Mouse (Mus musculus) fibroblast of lung, adult 2 months (primary cell): Measurements from ENCODE around the gene Olfr1176.

Experiments used
- DNase-seq: peaks from one replicate; pipeline ENCODE4 v3.0.0-alpha.2; 2011; ENCODE audit warnings: low read depth

The Olfr1176 gene

GRCm38 (mm10) chr2:88336421-88336820, at the start of gene Olfr1176:
TSS of gene Olfr1176 (plus strand) at chr2:88336721.
- no peak for DNase-seq

DNA sequence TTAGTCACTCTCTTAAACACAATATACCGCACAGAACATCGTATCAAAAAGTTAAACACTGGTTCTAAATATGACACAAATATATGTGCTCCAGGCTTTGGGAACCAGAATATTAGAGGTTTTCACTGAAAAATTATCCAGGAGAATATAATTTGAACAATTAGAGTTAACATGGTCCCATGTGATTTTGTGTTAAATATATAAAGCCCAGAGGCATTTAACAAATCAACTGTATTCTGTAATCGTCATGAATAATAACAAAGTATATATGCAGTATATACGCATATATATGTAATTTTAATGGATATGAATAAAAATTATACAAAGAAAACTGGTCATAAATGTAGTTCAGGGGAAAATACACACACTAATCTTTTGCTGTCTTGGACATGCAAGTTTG, 21.5 kb upstream of the Olfr1176 start, which contains the start of gene Olfr1174-ps:
Olfr1174-ps (minus strand) TSS at position 101 of the 400 bp plus-strand sequence.
- DNase-seq, result no peak

DNA sequence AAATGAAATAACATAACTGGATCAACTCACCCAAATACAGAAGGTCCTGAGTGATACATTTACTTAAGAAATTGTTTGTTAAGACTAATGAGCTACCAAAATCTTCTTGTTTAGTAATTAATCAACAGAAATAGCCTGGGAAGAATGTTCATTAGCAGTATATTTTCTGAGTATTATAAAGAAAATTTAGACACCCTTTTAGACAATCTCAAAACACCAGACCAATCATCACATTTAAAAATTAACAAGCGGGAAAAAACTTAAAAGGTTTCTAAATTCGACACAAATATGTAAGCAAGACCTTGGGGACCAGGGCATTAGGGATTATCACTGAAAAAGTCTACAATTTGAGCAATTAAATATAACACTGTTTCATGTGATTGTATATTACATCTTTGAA, 9.4 kb upstream of the Olfr1176 start, which contains the start of gene Olfr1175-ps:
Olfr1175-ps (minus strand) TSS at position 101 of the 400 bp plus-strand sequence.
- no peak for DNase-seq

- no peak for DNase-seq
Measured at GRCm38 (mm10) chr2:88346392-88346791, 9.9 kb downstream of the Olfr1176 start, which contains the start of gene Olfr1177-ps. TSS of gene Olfr1177-ps (minus strand) at chr2:88346492.

GRCm38 (mm10) chr2:88356304-88356703, 19.8 kb downstream of the Olfr1176 start:
- DNase-seq, result no peak

DNA sequence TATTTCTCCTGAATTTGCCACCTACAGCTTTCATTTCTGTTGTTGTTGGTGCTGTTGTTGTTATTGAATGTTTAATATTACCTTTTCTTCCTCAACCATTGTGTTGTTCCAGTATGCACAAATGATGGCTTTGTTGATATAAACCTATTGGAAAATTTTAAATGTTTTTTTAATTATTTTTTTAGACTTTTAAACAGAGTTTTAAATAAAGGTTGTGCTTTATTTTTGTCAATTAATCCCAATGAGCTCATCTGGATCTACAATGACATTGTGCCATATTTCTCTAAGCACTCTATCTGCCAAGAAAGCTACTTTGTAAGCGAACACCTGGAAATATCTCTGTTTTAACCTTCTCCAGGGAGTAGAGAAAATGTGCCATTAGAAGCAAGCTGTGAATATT, 50.2 kb downstream of the Olfr1176 start, which contains the start of gene Olfr1178:
Olfr1178 (plus strand) TSS at position 301 of the 400 bp plus-strand sequence.
- DNase-seq, result no peak
